Mouse (Mus musculus) C2C12 (cell line): ENCODE measurements around the gene Hjurp. TPM values are rescaled to one million over a fixed set of nuclear protein-coding genes. Genes with fewer than 3 reads are reported as not detected.

ENCODE experiments used
- H3K27me3 ChIP-seq: one replicate; pipeline ENCODE4 v1.6.1; 2011; ENCODE audit not compliant: control insufficient read depth, insufficient read depth, insufficient read length
- H3K36me3 ChIP-seq: one replicate; pipeline ENCODE4 v1.6.1; 2011; ENCODE audit not compliant: control insufficient read depth, insufficient read depth
- H3K4me3 ChIP-seq: one replicate; pipeline ENCODE4 v1.5.1; 2011; ENCODE audit warnings: mild to moderate bottlenecking, control low read depth; ENCODE audit not compliant: poor library complexity, insufficient read depth, severe bottlenecking
- H3K79me2 ChIP-seq: one replicate; pipeline ENCODE4 v1.6.1; 2011; ENCODE audit not compliant: control insufficient read depth, insufficient read depth
- H3K79me3 ChIP-seq: one replicate; pipeline ENCODE4 v1.6.1; 2011; ENCODE audit warnings: low read depth, control low read depth
- H3ac ChIP-seq: one replicate; pipeline ENCODE3; 2011; ENCODE audit warnings: low read depth; ENCODE audit not compliant: control insufficient read depth, insufficient read length
- CEBPB ChIP-seq: IDR thresholded peaks from one replicate; pipeline ENCODE4 v1.6.1; 2011; ENCODE audit warnings: low read depth, mild to moderate bottlenecking, control low read depth, moderate library complexity
- CTCF ChIP-seq: IDR thresholded peaks from one replicate; pipeline ENCODE4 v1.5.1; 2011; ENCODE audit not compliant: control insufficient read depth, insufficient read depth, insufficient read length
- FOSL1 ChIP-seq: IDR thresholded peaks from one replicate; pipeline ENCODE4 v1.8.0; 2011; ENCODE audit warnings: mild to moderate bottlenecking, low read length; ENCODE audit not compliant: poor library complexity, insufficient read depth, severe bottlenecking
- MAX ChIP-seq: IDR thresholded peaks from one replicate; pipeline ENCODE4 v1.6.1; 2011; ENCODE audit warnings: mild to moderate bottlenecking, control low read depth
- MYOD1 ChIP-seq: IDR thresholded peaks from one replicate; pipeline ENCODE4 v1.6.1; 2011; ENCODE audit warnings: low read depth; ENCODE audit not compliant: control insufficient read depth, insufficient read length
- MYOG ChIP-seq: IDR thresholded peaks from one replicate; pipeline ENCODE4 v1.6.1; 2011; ENCODE audit not compliant: control insufficient read depth, insufficient read length; ENCODE audit errors: extremely low read depth
- USF1 ChIP-seq: IDR thresholded peaks from one replicate; pipeline ENCODE4 v1.6.1; 2011; ENCODE audit warnings: low read depth, mild to moderate bottlenecking, control low read depth, moderate library complexity
- polyA plus RNA-seq: library from polyadenylated mRNA; unstranded; fragments of >200 nt; fragmentation: generic; extraction: Trizol; gene quantifications from one replicate; pipeline ENCODE4 v1.2.1, GENCODE M21; 2012; ENCODE audit warnings: missing spikeins

Gene Hjurp
- polyA plus RNA-seq, 1 experiment, result 54.4 TPM

GRCm38 (mm10) chr1:88274371-88275077 is 2.9 kb downstream of the Hjurp start:
- Histone ChIP-seq H3K4me3 (no peak overlapping the region), H3K79me2 (peaks cover 58% of the 10 kb centered on the region), H3ac (no peak overlapping the region), H3K79me3 (peaks cover 46% of the 10 kb centered on the region), H3K27me3 (no peaks in the 10 kb centered on the region), H3K36me3 (peaks cover 57% of the 10 kb centered on the region)
- TF ChIP-seq MAX (no peak), USF1 (no peak), FOSL1 (no peak), CEBPB (no peak), MYOD1 (no peak), CTCF (no peak), MYOG (no peak)

GRCm38 (mm10) chr1:88273832-88274231 is 3.6 kb downstream of the Hjurp start:
- Histone ChIP-seq H3ac (no peak overlapping the region), H3K79me2 (peaks cover 58% of the 10 kb centered on the region), H3K36me3 (peaks cover 64% of the 10 kb centered on the region), H3K27me3 (no peaks in the 10 kb centered on the region), H3K4me3 (no peak overlapping the region), H3K79me3 (peaks cover 46% of the 10 kb centered on the region)
- TF ChIP-seq CTCF, result no peak
- no peak for TF ChIP-seq MYOG
- TF ChIP-seq MAX, result no peak
- no peak for TF ChIP-seq CEBPB
- no peak for TF ChIP-seq FOSL1
- no peak for TF ChIP-seq USF1
- no peak for TF ChIP-seq MYOD1

GRCm38 (mm10) chr1:88273326-88273725 is 4.1 kb downstream of the Hjurp start:
- Histone ChIP-seq H3K79me3 (peaks cover 46% of the 10 kb centered on the region), H3K79me2 (peaks cover 58% of the 10 kb centered on the region), H3K27me3 (no peaks in the 10 kb centered on the region), H3K36me3 (peaks cover 69% of the 10 kb centered on the region), H3K4me3 (no peak overlapping the region), H3ac (no peak overlapping the region)
- no peak for TF ChIP-seq USF1
- TF ChIP-seq MYOD1, result no peak
- TF ChIP-seq CEBPB, result no peak
- TF ChIP-seq CTCF, result no peak
- TF ChIP-seq MAX, result no peak
- no peak for TF ChIP-seq MYOG
- TF ChIP-seq FOSL1, result no peak

GRCm38 (mm10) chr1:88272851-88273250 is 4.6 kb downstream of the Hjurp start:
- H3K27me3 ChIP-seq, result no peaks in the 10 kb centered on the region
- peaks cover 74% of the 10 kb centered on the region for H3K36me3 ChIP-seq
- peaks cover 62% of the 10 kb centered on the region for H3K79me2 ChIP-seq
- no peak overlapping the region for H3ac ChIP-seq
- peaks cover 46% of the 10 kb centered on the region for H3K79me3 ChIP-seq
- no peak for TF ChIP-seq MAX
- TF ChIP-seq USF1, result no peak
- TF ChIP-seq FOSL1, result no peak
- no peak for TF ChIP-seq MYOD1
- TF ChIP-seq MYOG, result no peak
- no peak for TF ChIP-seq CEBPB
- no peak for TF ChIP-seq CTCF
- H3K4me3 ChIP-seq, result no peak overlapping the region

- H3K36me3 ChIP-seq, result peaks cover 92% of the 10 kb centered on the region
- TF ChIP-seq FOSL1, result no peak
- TF ChIP-seq CEBPB, result no peak
- TF ChIP-seq USF1, result no peak
- TF ChIP-seq MYOG, result no peak
- no peak overlapping the region for H3ac ChIP-seq
- peaks cover 67% of the 10 kb centered on the region for H3K79me2 ChIP-seq
- H3K27me3 ChIP-seq, result no peaks in the 10 kb centered on the region
- H3K4me3 ChIP-seq, result no peak overlapping the region
- peaks cover 29% of the 10 kb centered on the region for H3K79me3 ChIP-seq
Observed at GRCm38 (mm10) chr1:88269539-88270309, 7.7 kb downstream of the Hjurp start.
